Mouse (Mus musculus) heart, postnatal 0 days (tissue): ENCODE measurements around the gene Nrxn2.

ENCODE experiments used
- CTCF ChIP-seq: IDR thresholded peaks from 2 replicates; pipeline ENCODE4 v1.5.1; 2016; ENCODE audit warnings: antibody characterized with exemption, control low read depth, low read depth
- EP300 ChIP-seq: IDR thresholded peaks from 2 replicates; pipeline ENCODE4 v1.6.1; 2016; ENCODE audit warnings: antibody characterized with exemption, low read depth

- TF ChIP-seq CTCF (no peak), EP300 (no peak)
Observed at GRCm38 (mm10) chr19:6527839-6528531, 109.5 kb downstream of the Nrxn2 start.
